Mouse (Mus musculus): Measurements from ENCODE around the gene Casq1. TPM values are rescaled to one million over a fixed set of nuclear protein-coding genes. Genes with fewer than 3 reads are reported as not detected.

Gene Casq1
- polyA plus RNA-seq, 1 experiment from 2014 or later = 2.1 TPM

DNA sequence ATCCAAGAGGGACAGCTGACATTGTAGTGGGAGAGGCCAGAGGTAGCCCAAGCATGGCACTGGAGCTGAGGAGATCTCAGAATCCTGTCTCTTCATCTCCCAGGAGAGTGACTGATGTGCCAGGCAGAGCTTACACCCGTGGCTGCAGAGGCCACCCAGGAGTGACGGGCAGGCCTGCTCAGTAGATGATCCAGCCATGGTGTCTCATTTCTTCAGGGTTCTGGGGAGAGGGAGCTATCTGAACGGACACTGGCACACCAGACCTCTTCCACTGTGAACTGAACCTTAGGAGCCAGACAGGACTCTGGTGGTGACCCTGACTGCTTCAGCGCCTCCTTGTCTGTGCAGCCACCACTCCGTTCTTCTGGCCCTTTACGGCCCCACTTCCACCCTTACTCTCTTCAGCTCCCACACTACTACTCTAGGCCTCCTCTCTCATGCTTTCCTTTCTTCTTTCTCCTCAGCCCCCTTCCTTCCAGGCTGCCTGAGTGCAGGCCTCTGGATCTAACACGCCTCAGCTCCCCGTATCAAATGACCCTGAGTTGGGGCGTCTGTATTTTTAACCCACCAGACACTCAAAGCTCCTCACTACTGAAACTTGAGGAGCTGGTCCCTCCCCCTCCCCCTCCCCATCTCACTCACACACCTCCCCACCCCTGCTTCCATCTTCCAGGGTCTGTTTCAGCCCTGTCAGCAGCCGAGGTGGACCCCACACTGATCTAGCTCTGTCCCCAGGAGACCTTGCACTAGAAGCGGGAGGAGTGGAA, 1.8 kb upstream of the Casq1 start:
- Histone ChIP-seq H3K27me3 (replicated peaks) (no peaks in the 10 kb centered on the region), H3K27ac (no peak overlapping the region), H3K4me2 (replicated peaks) (no peak overlapping the region), H3K9me3 (no peaks in the 10 kb centered on the region), H3K4me1 (peaks cover 35% of the 10 kb centered on the region), H3K36me3 (no peaks in the 10 kb centered on the region), H3K4me3 (no peak overlapping the region), H3K9ac (no peak overlapping the region)
- WGBS = 49% methylated on average over 11 of the region's 11 CpGs
- no peak for ATAC-seq (ENCODE audit: low FRiP score, low read depth)

DNA sequence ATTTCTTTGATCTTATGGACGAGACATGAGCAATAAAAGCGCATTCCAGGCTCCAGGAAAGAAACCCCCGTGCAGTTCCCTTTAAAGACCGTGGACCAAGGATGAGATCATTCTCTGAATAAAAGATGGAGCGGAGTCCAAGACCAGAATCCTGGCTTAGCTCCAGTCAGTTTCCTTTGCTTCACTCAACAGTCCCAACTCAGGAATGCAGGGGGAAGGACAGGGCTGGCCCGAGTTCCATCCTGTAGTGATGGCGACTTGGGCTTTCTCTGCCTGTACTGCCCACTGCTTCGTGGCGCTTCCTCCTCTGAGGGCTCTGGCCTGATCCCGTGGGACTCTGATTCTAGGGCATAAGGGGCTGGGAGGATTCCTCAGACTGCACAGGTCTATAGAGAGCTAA, 746 bp upstream of the Casq1 start:
- ATAC-seq (ENCODE audit: low FRiP score, low read depth) = no peak
- no peaks in the 10 kb centered on the region for H3K36me3 ChIP-seq
- H3K9me3 ChIP-seq = no peaks in the 10 kb centered on the region
- 47% methylated on average over 10 of the region's 10 CpGs for WGBS
- no peak overlapping the region for H3K4me2 ChIP-seq (replicated peaks)
- peaks cover 35% of the 10 kb centered on the region for H3K4me1 ChIP-seq
- H3K27me3 ChIP-seq (replicated peaks) = no peaks in the 10 kb centered on the region
- H3K9ac ChIP-seq = no peak overlapping the region
- no peak overlapping the region for H3K27ac ChIP-seq
- H3K4me3 ChIP-seq = no peak overlapping the region

DNA sequence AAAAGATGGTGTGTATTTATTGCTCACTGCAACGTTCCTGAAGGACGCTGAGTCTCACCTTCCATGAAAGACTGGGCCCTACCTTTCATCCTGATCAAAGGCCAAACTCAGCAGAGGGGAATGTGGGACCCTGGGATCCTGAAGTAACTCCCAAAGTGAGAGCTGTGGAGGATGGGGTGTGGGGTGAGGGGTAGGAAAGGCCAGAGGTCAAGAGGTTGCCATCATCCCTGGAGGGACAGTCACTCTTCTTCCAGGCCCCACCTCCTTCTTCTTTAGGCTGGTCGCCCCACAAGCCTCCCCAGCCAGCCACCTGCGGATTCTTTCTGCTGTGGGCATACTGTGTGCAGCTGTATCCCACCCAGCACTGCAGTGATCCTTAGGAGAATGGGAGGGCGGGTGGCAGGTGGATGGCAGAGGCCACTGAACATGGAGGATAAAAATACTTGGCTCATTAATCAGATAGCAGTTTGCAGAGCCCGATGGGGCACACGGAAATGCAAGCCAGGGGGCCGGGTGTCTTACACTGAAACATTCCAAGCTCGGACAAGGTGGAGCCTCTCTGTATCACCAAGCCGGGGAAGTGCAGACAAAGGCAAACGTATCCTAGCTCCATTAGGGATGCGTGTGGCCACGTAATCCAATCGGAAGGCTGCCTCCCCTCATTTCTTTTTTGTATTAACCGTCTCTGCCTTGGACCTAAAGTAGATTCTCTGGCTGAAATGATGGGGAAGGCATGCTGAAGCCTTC, 1.3 kb downstream of the Casq1 start:
- Histone ChIP-seq H3K4me3 (no peak overlapping the region), H3K36me3 (no peaks in the 10 kb centered on the region), H3K27me3 (replicated peaks) (no peaks in the 10 kb centered on the region), H3K27ac (no peak overlapping the region), H3K4me2 (replicated peaks) (no peak overlapping the region), H3K9ac (no peak overlapping the region), H3K4me1 (peaks cover 35% of the 10 kb centered on the region), H3K9me3 (no peaks in the 10 kb centered on the region)
- 59% methylated on average over 15 of the region's 15 CpGs for WGBS
- no peak for ATAC-seq (ENCODE audit: low FRiP score, low read depth)

DNA sequence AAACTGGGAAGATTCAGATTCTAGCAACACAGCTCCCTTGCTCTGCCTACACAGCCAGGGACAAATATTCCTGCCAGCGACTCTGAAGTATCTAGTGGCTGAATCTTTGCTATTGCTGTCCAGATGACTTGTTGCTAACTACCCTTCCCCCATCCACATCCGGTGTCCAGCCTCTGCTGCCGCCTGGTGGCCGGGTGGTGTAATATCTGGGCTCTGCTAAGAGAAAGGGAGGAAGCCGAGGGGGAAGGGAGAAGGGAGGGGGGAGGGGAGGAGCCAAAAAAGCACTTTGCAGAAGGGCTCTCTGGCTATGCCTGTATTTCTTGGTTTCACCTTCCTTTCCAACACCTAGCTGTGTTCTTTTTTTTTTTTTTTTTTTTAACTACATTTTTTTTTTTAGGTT, 2.5 kb downstream of the Casq1 start:
- H3K4me3 ChIP-seq = no peak overlapping the region
- H3K4me1 ChIP-seq = peaks cover 34% of the 10 kb centered on the region

DNA sequence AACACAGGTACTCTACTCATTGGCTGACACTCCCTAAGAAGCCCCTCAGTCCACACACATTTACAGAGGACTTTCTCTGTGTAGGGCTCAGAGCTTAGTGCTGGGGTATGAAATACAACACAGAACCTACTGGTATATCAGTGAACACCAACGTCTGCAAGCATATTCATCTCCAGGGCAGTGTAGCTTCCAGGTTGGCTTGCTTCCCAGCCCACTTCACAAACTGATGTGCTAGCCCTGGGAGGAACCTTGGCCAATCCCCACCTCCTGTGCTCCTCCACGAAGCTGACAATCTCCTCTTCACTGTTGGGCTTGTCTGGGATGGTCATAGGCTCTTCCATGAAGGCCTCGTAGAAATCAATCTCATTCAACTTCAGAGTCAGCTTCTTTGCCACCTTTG, 4.9 kb downstream of the Casq1 start:
- H3K4me2 ChIP-seq (replicated peaks) = no peak overlapping the region
- no peaks in the 10 kb centered on the region; the same call in 1 of the 2 replicates for H3K36me3 ChIP-seq
- no peak overlapping the region for H3K27ac ChIP-seq
- no peak overlapping the region for H3K4me3 ChIP-seq
- H3K4me1 ChIP-seq = peaks cover 20% of the 10 kb centered on the region
- H3K27me3 ChIP-seq (replicated peaks) = no peaks in the 10 kb centered on the region
- H3K9me3 ChIP-seq = no peaks in the 10 kb centered on the region
- H3K9ac ChIP-seq = no peak overlapping the region
- no peak for ATAC-seq (ENCODE audit: low FRiP score, low read depth)
- WGBS = 77% methylated on average over 3 of the region's 3 CpGs

More for the DNA sequence above, 2.5 kb downstream of the Casq1 start:
- no peaks in the 10 kb centered on the region for H3K36me3 ChIP-seq
- ATAC-seq (ENCODE audit: low FRiP score, low read depth) = peak; percentile 55
- peak overlapping the region; percentile 42 for H3K4me2 ChIP-seq (replicated peaks)
- no peak overlapping the region for H3K27ac ChIP-seq
- no peaks in the 10 kb centered on the region for H3K27me3 ChIP-seq (replicated peaks)
- WGBS = 1% methylated on average over 5 of the region's 5 CpGs
- no peaks in the 10 kb centered on the region for H3K9me3 ChIP-seq
- H3K9ac ChIP-seq = no peak overlapping the region

DNA sequence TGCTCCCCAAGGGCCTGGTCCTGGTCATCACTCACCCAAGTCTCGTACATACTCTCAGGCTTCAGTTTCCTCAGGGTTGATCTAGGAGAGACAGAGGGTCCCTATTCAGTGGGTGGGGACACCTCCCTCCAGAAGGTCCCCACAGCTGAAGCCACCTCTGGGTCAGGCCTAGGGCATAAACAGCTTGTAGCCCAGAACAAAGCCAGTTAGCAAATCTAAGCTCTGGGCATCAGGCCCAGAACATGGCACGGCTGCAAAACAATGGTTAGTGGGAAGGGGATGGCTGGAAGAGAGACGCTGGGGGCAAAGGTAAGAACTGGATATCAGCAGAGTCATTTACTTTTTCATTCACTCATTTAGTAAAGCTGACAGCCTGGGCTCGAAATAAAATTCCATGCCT, 5.9 kb downstream of the Casq1 start:
- Histone ChIP-seq H3K4me3 (no peak overlapping the region), H3K9ac (no peak overlapping the region), H3K36me3 (no peaks in the 10 kb centered on the region; the same call in 1 of the 2 replicates), H3K27me3 (replicated peaks) (no peaks in the 10 kb centered on the region), H3K27ac (no peak overlapping the region), H3K4me1 (peaks cover 13% of the 10 kb centered on the region; the same call in 1 of the 2 replicates), H3K9me3 (no peaks in the 10 kb centered on the region), H3K4me2 (replicated peaks) (no peak overlapping the region)
- 65% methylated on average over 4 of the region's 4 CpGs for WGBS
- no peak for ATAC-seq (ENCODE audit: low FRiP score, low read depth)

DNA sequence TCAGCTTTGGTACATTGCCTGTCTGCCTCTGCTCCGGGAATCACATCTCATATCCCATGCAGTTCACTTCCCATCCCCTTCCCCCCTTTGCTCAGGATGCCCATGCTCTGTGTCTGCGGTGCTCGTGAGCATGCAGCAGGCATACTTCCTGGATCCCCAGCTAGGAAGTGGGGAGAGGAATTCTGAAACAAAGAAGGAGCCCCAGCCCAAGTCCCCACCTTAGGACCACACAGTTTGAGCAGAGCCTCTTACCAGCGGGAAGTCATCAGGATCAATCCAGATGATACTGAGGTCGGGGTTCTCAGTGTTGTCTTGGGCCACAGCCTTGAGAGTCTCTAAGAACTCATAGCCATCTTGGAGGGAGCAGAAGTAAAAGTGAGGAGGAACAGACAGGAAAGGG, 6.9 kb downstream of the Casq1 start:
- no peak overlapping the region for H3K27ac ChIP-seq
- H3K9me3 ChIP-seq = no peaks in the 10 kb centered on the region
- peaks cover 8% of the 10 kb centered on the region; the same call in 1 of the 2 replicates for H3K4me1 ChIP-seq
- H3K4me2 ChIP-seq (replicated peaks) = no peak overlapping the region
- WGBS = 59% methylated on average over 5 of the region's 5 CpGs
- ATAC-seq (ENCODE audit: low FRiP score, low read depth) = no peak
- H3K27me3 ChIP-seq (replicated peaks) = no peaks in the 10 kb centered on the region
- H3K36me3 ChIP-seq = no peaks in the 10 kb centered on the region; the same call in 1 of the 2 replicates
- no peak overlapping the region for H3K4me3 ChIP-seq
- H3K9ac ChIP-seq = no peak overlapping the region

DNA sequence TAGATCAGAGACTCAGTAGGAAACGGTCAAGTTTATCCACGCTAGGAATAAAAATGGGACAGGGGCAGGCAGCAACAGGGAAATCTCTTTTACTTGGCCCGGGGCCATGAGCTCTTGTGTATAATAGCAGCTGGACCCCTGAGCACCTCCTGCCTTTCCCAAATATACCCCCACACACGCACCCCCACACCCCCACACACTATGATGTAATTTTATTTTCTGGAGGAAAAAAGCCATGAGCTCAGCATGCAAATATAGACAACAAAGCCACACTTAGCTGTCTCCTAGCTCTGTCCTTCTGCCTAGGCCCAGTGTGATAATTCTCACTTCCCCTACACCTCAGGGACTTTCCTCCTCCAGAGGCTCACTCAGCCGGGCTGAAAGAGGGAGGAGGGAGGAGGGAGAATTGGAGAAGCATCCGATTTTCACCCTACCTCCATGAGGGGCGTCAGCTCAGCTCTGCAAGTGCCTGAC, 12.5 kb downstream of the Casq1 start:
- H3K4me3 ChIP-seq = no peak overlapping the region
- 15% methylated on average over 7 of the region's 7 CpGs for whole genome bisulfite sequencing
- no peaks in the 10 kb centered on the region for H3K9me3 ChIP-seq
- H3K27ac ChIP-seq = no peak overlapping the region
- no peaks in the 10 kb centered on the region; the same call in 1 of the 2 replicates for H3K36me3 ChIP-seq
- no peaks in the 10 kb centered on the region for H3K27me3 ChIP-seq (replicated peaks)
- no peak for ATAC-seq (ENCODE audit: low FRiP score, low read depth)
- peak overlapping the region; percentile 77 for H3K4me2 ChIP-seq (replicated peaks)
- peaks cover 53% of the 10 kb centered on the region for H3K4me1 ChIP-seq
- H3K9ac ChIP-seq = peak overlapping the region; percentile 85

DNA sequence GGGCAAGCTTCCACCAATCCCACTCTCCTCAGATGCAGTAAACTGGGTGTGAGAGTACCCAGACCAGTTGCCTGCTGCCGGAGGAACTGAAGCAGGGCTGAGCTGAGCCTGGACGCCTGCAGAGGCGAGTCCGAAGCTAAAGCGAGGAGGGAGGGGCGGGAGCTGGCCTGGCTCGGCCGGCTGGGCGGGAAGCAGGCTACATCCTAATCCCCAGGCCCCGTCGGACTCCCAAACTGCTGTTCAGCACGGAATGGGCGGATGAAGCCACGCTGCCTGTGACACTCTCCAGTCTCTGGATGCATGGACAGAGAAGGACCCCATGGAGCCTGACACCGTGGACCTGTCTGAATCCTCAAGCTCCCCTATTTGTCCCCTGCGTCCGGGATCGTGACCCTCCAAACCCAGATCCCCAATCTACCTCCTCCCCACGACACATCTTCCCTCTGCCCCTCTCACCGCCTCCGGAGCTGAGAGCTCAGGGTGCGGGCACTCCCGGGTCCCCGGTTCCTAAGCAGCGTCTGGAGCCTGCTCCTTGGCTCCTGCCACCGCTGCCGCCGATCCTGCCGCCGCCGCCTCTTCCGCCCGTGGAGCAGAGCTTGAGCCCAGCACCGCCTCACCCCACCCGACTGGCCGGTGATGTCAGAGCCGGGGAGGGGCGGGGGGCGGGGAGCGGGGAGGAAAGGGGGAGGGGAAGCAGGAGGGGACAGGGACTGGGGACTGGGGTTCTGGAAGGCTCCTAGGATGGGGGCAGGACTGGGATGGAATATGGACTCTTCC, 13.3 kb downstream of the Casq1 start, which contains the start of gene Pea15a:
Gene Pea15a, minus strand, starts transcription at position 664 of the 777 bp plus-strand sequence.
- no peaks in the 10 kb centered on the region for H3K9me3 ChIP-seq
- H3K27me3 ChIP-seq (replicated peaks) = no peaks in the 10 kb centered on the region
- H3K36me3 ChIP-seq = no peaks in the 10 kb centered on the region; the same call in 1 of the 2 replicates
- peaks cover 61% of the 10 kb centered on the region for H3K4me1 ChIP-seq
- peak within 1 kb of the TSS; percentile 85 for H3K9ac ChIP-seq
- H3K27ac ChIP-seq = peak within 1 kb of the TSS; percentile 85
- peak within 1 kb of the TSS; percentile 72 for H3K4me3 ChIP-seq
- peak; percentile 63 for ATAC-seq (ENCODE audit: low FRiP score, low read depth)
- 1% methylated on average over 40 of the region's 40 CpGs for WGBS
- H3K4me2 ChIP-seq (replicated peaks) = peak within 1 kb of the TSS; percentile 77

DNA sequence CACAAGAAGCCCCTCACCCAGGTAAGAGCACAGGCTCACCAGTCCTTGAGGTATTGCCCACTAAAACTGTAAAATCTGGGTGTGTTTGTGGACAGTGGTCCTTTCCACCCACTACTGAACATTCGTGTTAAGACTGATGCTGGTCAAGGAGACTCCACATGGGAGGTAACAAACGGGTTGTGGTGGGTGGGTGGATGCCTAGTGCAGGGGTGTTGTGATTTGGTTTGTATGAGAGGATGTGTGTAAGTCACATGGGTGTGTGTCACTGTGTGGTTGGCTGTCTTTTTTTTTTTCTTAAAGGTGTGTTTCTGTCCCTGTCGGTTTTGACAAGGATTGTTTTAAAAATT, 14.0 kb downstream of the Casq1 start:
- 5% methylated on average over 3 of the region's 3 CpGs for WGBS
- H3K4me1 ChIP-seq = peaks cover 67% of the 10 kb centered on the region
- peak overlapping the region; percentile 72 for H3K4me3 ChIP-seq
- peak overlapping the region; percentile 85 for H3K27ac ChIP-seq
- H3K4me2 ChIP-seq (replicated peaks) = peak overlapping the region; percentile 77
- H3K9ac ChIP-seq = peak overlapping the region; percentile 85
- no peaks in the 10 kb centered on the region for H3K27me3 ChIP-seq (replicated peaks)
- ATAC-seq (ENCODE audit: low FRiP score, low read depth) = no peak
- H3K9me3 ChIP-seq = no peaks in the 10 kb centered on the region
- no peaks in the 10 kb centered on the region; the same call in 1 of the 2 replicates for H3K36me3 ChIP-seq

DNA sequence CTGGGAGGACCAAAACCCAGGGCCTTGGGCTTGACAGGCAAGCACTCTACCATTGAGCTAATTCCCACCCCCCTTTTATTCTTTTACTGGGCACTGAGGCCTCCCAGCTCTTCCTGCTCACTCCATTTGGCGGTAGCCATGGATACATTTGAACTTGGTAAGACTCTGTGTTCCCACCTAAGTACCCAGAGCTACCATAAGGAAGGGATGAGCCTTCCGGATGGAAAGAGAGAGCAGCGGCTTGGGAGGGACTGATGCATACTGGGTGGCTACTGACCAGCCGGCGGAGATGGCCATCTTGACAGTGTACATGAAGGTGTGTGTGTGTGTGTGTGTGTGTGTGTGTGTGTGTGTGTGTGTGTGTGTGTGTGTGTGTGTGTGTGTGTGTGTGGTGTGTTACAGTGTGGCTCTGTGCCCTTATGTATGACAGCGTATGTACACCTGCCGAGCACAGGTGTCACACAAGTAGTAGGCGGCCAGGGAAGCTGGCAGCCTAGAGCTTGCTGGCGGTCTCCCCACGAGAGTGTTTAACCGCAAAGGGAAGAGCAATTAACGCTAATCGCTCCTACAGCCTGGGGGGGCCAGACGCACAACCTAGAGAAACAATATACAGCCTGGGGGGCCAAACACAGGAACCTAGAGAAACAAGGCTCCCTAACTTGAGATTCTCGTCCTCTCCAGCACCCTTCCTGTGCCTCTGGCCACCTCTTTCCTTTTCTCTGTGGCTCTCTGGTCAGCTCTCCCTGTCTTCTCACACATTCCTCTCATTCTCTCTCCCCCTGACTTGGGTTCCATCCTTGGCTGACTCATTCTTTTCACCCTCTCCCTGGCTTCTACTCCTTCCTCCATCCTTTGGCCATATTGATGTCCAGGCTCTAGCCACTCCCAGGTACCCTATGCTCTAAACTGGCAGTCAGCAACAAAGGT, 14.6 kb downstream of the Casq1 start:
- H3K4me2 ChIP-seq (replicated peaks) = peak overlapping the region; percentile 77
- no peaks in the 10 kb centered on the region for H3K27me3 ChIP-seq (replicated peaks)
- peaks cover 74% of the 10 kb centered on the region for H3K4me1 ChIP-seq
- peaks cover 3% of the 10 kb centered on the region for H3K36me3 ChIP-seq
- ATAC-seq (ENCODE audit: low FRiP score, low read depth) = no peak
- WGBS = 22% methylated on average over 15 of the region's 15 CpGs
- peak overlapping the region; percentile 85 for H3K27ac ChIP-seq
- no peaks in the 10 kb centered on the region for H3K9me3 ChIP-seq
- H3K9ac ChIP-seq = peak overlapping the region; percentile 85
- peak overlapping the region; percentile 72 for H3K4me3 ChIP-seq
